Mouse (Mus musculus): ENCODE results near the gene Btbd16. TPM values are rescaled to one million over a fixed set of nuclear protein-coding genes. Genes with fewer than 3 reads are reported as not detected.

Gene Btbd16
- polyA plus RNA-seq, 1 experiment from 2014 or later, result not detected

GRCm38 (mm10) chr7:130816243-130816642 is 42.4 kb downstream of the Btbd16 start:
- Histone ChIP-seq H3K4me2 (ENCODE audit: low read depth, low read length, severe bottlenecking) (no peak overlapping the region), H3K4me1 (replicated peaks; ENCODE audit: control insufficient read depth, insufficient read depth, low read length) (no peaks in the 10 kb centered on the region), H3K9me3 (ENCODE audit: control insufficient read depth, low read length) (no peaks in the 10 kb centered on the region), H3K4me3 (ENCODE audit: low read depth, low read length) (no peak overlapping the region), H3K27ac (ENCODE audit: low read depth, low read length) (no peak overlapping the region), H3K9ac (ENCODE audit: low read length) (no peak overlapping the region), H3K27me3 (ENCODE audit: control insufficient read depth, insufficient read depth, low read length) (no peaks in the 10 kb centered on the region), H3K36me3 (ENCODE audit: control insufficient read depth, insufficient read depth, low read length) (no peaks in the 10 kb centered on the region)
- 93% methylated on average over 7 of the region's 7 CpGs for WGBS
- no peak for ATAC-seq (replicated peaks; ENCODE audit: low FRiP score)
- DNase-seq (ENCODE audit: low spot score), result no peak

- H3K36me3 ChIP-seq (ENCODE audit: control insufficient read depth, insufficient read depth, low read length), result no peaks in the 10 kb centered on the region
- ATAC-seq (replicated peaks; ENCODE audit: low FRiP score), result no peak
- 87% methylated on average over 5 of the region's 5 CpGs for WGBS
- no peak overlapping the region for H3K9ac ChIP-seq (ENCODE audit: low read length)
- H3K9me3 ChIP-seq (ENCODE audit: control insufficient read depth, low read length), result no peaks in the 10 kb centered on the region
- DNase-seq (ENCODE audit: low spot score), result no peak
- no peak overlapping the region for H3K4me2 ChIP-seq (ENCODE audit: low read depth, low read length, severe bottlenecking)
- H3K27ac ChIP-seq (ENCODE audit: low read depth, low read length), result no peak overlapping the region
- no peak overlapping the region for H3K4me3 ChIP-seq (ENCODE audit: low read depth, low read length)
- no peaks in the 10 kb centered on the region for H3K27me3 ChIP-seq (ENCODE audit: control insufficient read depth, insufficient read depth, low read length)
- H3K4me1 ChIP-seq (replicated peaks; ENCODE audit: control insufficient read depth, insufficient read depth, low read length), result no peaks in the 10 kb centered on the region
Measured at GRCm38 (mm10) chr7:130818813-130819212, 44.9 kb downstream of the Btbd16 start.

- WGBS, result 82% methylated on average over 10 of the region's 10 CpGs
- Histone ChIP-seq H3K4me3 (ENCODE audit: low read depth, low read length) (no peak overlapping the region), H3K27me3 (ENCODE audit: control insufficient read depth, insufficient read depth, low read length) (no peaks in the 10 kb centered on the region), H3K9ac (ENCODE audit: low read length) (no peak overlapping the region), H3K4me2 (ENCODE audit: low read depth, low read length, severe bottlenecking) (no peak overlapping the region), H3K36me3 (ENCODE audit: control insufficient read depth, insufficient read depth, low read length) (no peaks in the 10 kb centered on the region), H3K4me1 (replicated peaks; ENCODE audit: control insufficient read depth, insufficient read depth, low read length) (no peaks in the 10 kb centered on the region), H3K27ac (ENCODE audit: low read depth, low read length) (no peak overlapping the region), H3K9me3 (ENCODE audit: control insufficient read depth, low read length) (no peaks in the 10 kb centered on the region)
- DNase-seq (ENCODE audit: low spot score), result no peak
- no peak for ATAC-seq (replicated peaks; ENCODE audit: low FRiP score)
Measured at GRCm38 (mm10) chr7:130819624-130820023, 45.8 kb downstream of the Btbd16 start.

- Histone ChIP-seq H3K9me3 (ENCODE audit: control insufficient read depth, low read length) (no peaks in the 10 kb centered on the region), H3K27ac (ENCODE audit: low read depth, low read length) (no peak overlapping the region), H3K4me2 (ENCODE audit: low read depth, low read length, severe bottlenecking) (no peak overlapping the region), H3K27me3 (ENCODE audit: control insufficient read depth, insufficient read depth, low read length) (no peaks in the 10 kb centered on the region), H3K36me3 (ENCODE audit: control insufficient read depth, insufficient read depth, low read length) (no peaks in the 10 kb centered on the region), H3K9ac (ENCODE audit: low read length) (no peak overlapping the region), H3K4me3 (ENCODE audit: low read depth, low read length) (no peak overlapping the region), H3K4me1 (replicated peaks; ENCODE audit: control insufficient read depth, insufficient read depth, low read length) (no peaks in the 10 kb centered on the region)
- DNase-seq (ENCODE audit: low spot score) (no peak), ATAC-seq (replicated peaks; ENCODE audit: low FRiP score) (no peak)
- 82% methylated on average over 9 of the region's 9 CpGs for WGBS
Measured at GRCm38 (mm10) chr7:130823992-130824391, 50.1 kb downstream of the Btbd16 start.

GRCm38 (mm10) chr7:130826343-130826742 is 52.5 kb downstream of the Btbd16 start:
- 81% methylated on average over 3 of the region's 3 CpGs for whole genome bisulfite sequencing
- no peaks in the 10 kb centered on the region for H3K36me3 ChIP-seq (ENCODE audit: control insufficient read depth, insufficient read depth, low read length)
- no peak for ATAC-seq (replicated peaks; ENCODE audit: low FRiP score)

GRCm38 (mm10) chr7:130827431-130827830 is 53.6 kb downstream of the Btbd16 start:
- peaks cover 1% of the 10 kb centered on the region; the same call in 1 of the 2 replicates for H3K27me3 ChIP-seq (ENCODE audit: control insufficient read depth, insufficient read depth, low read length)
- no peaks in the 10 kb centered on the region for H3K4me1 ChIP-seq (replicated peaks; ENCODE audit: control insufficient read depth, insufficient read depth, low read length)
- no peak overlapping the region for H3K4me2 ChIP-seq (ENCODE audit: low read depth, low read length, severe bottlenecking)
- 65% methylated on average over 3 of the region's 3 CpGs for WGBS
- H3K36me3 ChIP-seq (ENCODE audit: control insufficient read depth, insufficient read depth, low read length), result no peaks in the 10 kb centered on the region
- no peak overlapping the region for H3K27ac ChIP-seq (ENCODE audit: low read depth, low read length)
- no peak overlapping the region for H3K4me3 ChIP-seq (ENCODE audit: low read depth, low read length)
- H3K9ac ChIP-seq (ENCODE audit: low read length), result no peak overlapping the region
- DNase-seq (ENCODE audit: low spot score), result no peak
- no peak for ATAC-seq (replicated peaks; ENCODE audit: low FRiP score)
- no peaks in the 10 kb centered on the region for H3K9me3 ChIP-seq (ENCODE audit: control insufficient read depth, low read length)

More at GRCm38 (mm10) chr7:130826343-130826742, 52.5 kb downstream of the Btbd16 start:
- no peak overlapping the region for H3K4me2 ChIP-seq (ENCODE audit: low read depth, low read length, severe bottlenecking)
- no peak overlapping the region for H3K4me3 ChIP-seq (ENCODE audit: low read depth, low read length)
- H3K27me3 ChIP-seq (ENCODE audit: control insufficient read depth, insufficient read depth, low read length), result no peaks in the 10 kb centered on the region
- H3K9ac ChIP-seq (ENCODE audit: low read length), result no peak overlapping the region
- no peak overlapping the region for H3K27ac ChIP-seq (ENCODE audit: low read depth, low read length)
- no peaks in the 10 kb centered on the region for H3K4me1 ChIP-seq (replicated peaks; ENCODE audit: control insufficient read depth, insufficient read depth, low read length)
- DNase-seq (ENCODE audit: low spot score), result no peak
- H3K9me3 ChIP-seq (ENCODE audit: control insufficient read depth, low read length), result no peaks in the 10 kb centered on the region

- 94% methylated on average over 9 of the region's 9 CpGs for WGBS
- no peak overlapping the region for H3K27ac ChIP-seq (ENCODE audit: low read depth, low read length)
- H3K9ac ChIP-seq (ENCODE audit: low read length), result no peak overlapping the region
- DNase-seq (ENCODE audit: low spot score), result no peak
- no peak for ATAC-seq (replicated peaks; ENCODE audit: low FRiP score)
- H3K9me3 ChIP-seq (ENCODE audit: control insufficient read depth, low read length), result no peaks in the 10 kb centered on the region
- H3K4me1 ChIP-seq (replicated peaks; ENCODE audit: control insufficient read depth, insufficient read depth, low read length), result no peaks in the 10 kb centered on the region
- H3K27me3 ChIP-seq (ENCODE audit: control insufficient read depth, insufficient read depth, low read length), result peaks cover 4% of the 10 kb centered on the region
- no peak overlapping the region for H3K4me2 ChIP-seq (ENCODE audit: low read depth, low read length, severe bottlenecking)
- H3K36me3 ChIP-seq (ENCODE audit: control insufficient read depth, insufficient read depth, low read length), result no peaks in the 10 kb centered on the region
- H3K4me3 ChIP-seq (ENCODE audit: low read depth, low read length), result no peak overlapping the region
Measured at GRCm38 (mm10) chr7:130827844-130828403, 54.1 kb downstream of the Btbd16 start.

- Histone ChIP-seq H3K27ac (ENCODE audit: low read depth, low read length) (no peak overlapping the region), H3K9ac (ENCODE audit: low read length) (no peak overlapping the region), H3K4me3 (ENCODE audit: low read depth, low read length) (no peak overlapping the region), H3K4me1 (replicated peaks; ENCODE audit: control insufficient read depth, insufficient read depth, low read length) (no peaks in the 10 kb centered on the region), H3K36me3 (ENCODE audit: control insufficient read depth, insufficient read depth, low read length) (no peaks in the 10 kb centered on the region), H3K4me2 (ENCODE audit: low read depth, low read length, severe bottlenecking) (no peak overlapping the region), H3K9me3 (ENCODE audit: control insufficient read depth, low read length) (no peaks in the 10 kb centered on the region), H3K27me3 (ENCODE audit: control insufficient read depth, insufficient read depth, low read length) (peaks cover 7% of the 10 kb centered on the region)
- ATAC-seq (replicated peaks; ENCODE audit: low FRiP score), result no peak
- no peak for DNase-seq (ENCODE audit: low spot score)
- 89% methylated on average over 10 of the region's 10 CpGs for WGBS
Measured at GRCm38 (mm10) chr7:130828475-130828874, 54.6 kb downstream of the Btbd16 start.

GRCm38 (mm10) chr7:130831586-130831985 is 57.7 kb downstream of the Btbd16 start:
- Histone ChIP-seq H3K4me2 (ENCODE audit: low read depth, low read length, severe bottlenecking) (no peak overlapping the region), H3K36me3 (ENCODE audit: control insufficient read depth, insufficient read depth, low read length) (no peaks in the 10 kb centered on the region), H3K27me3 (ENCODE audit: control insufficient read depth, insufficient read depth, low read length) (peaks cover 29% of the 10 kb centered on the region), H3K4me1 (replicated peaks; ENCODE audit: control insufficient read depth, insufficient read depth, low read length) (peaks cover 11% of the 10 kb centered on the region; the same call in 1 of the 2 replicates), H3K9ac (ENCODE audit: low read length) (no peak overlapping the region), H3K4me3 (ENCODE audit: low read depth, low read length) (no peak overlapping the region), H3K27ac (ENCODE audit: low read depth, low read length) (no peak overlapping the region), H3K9me3 (ENCODE audit: control insufficient read depth, low read length) (no peaks in the 10 kb centered on the region)
- WGBS, result 93% methylated on average over 5 of the region's 5 CpGs
- DNase-seq (ENCODE audit: low spot score), result no peak
- ATAC-seq (replicated peaks; ENCODE audit: low FRiP score), result no peak

Measured in forebrain, embryonic 11.5 days (tissue).